8 mouse cellular contexts compared by ENCODE assay signal in the genomic region with DNA sequence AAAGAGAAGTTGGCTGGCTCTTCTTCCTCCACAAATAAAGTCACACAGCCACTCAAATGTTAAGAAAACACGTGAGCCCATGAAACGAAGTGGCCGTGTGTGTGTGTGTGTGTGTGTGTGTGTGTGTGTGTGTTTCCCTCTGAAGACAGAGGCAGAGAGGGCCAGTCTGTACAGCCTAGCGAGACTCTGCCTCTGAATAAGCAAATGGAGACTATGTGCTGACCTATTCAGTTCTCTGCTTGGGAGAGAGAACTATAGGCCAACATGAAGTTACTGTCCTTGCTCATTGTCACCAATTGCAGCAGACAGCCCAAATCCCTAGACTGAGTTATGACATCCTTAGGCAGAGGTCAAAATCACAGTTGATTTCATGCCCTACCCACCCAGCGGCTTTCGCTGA. TPM values are rescaled to one million over a fixed set of nuclear protein-coding genes. Genes with fewer than 3 reads are reported as not detected.
DNase-seq lines count a peak whose midpoint lies in the region; ATAC-seq and TF ChIP-seq lines count a peak whose summit lies in the region.

No protein-coding gene starts in this region.

- H3K27ac ChIP-seq in liver, adult 2 months (replicated peaks; ENCODE audit: insufficient read depth, low read depth, low read length): peak overlapping the region; percentile 85
- 0 out of 2 replicates have a peak overlapping the region, but pooled peaks have one; percentile 32 for H3K27ac ChIP-seq in forebrain, embryonic 11.5 days (ENCODE audit: low read depth, low read length)
- H3K27ac ChIP-seq in intestine, postnatal 0 days (ENCODE audit: low read depth, low read length): peak overlapping the region; percentile 69; the same call in 1 of the 2 replicates
- H3K27ac ChIP-seq in neural tube, embryonic 12.5 days: peak overlapping the region; percentile 47; the same call in 1 of the 2 replicates

- no peak for TF ChIP-seq CTCF in liver, adult 2 months (IDR thresholded peaks at IDR 0.05; ENCODE audit: low read depth, low read length)
- no peak for TF ChIP-seq CTCF in intestine, postnatal 0 days (IDR thresholded peaks at IDR 0.05; ENCODE audit: low read depth)

- peaks cover 20% of the 10 kb centered on the region for H3K4me1 ChIP-seq in liver, adult 2 months (ENCODE audit: control insufficient read depth, insufficient read depth, low read length)
- H3K4me1 ChIP-seq in forebrain, embryonic 11.5 days (replicated peaks; ENCODE audit: control insufficient read depth, insufficient read depth, low read length): no peaks in the 10 kb centered on the region
- no peaks in the 10 kb centered on the region for H3K4me1 ChIP-seq in intestine, postnatal 0 days (replicated peaks; ENCODE audit: control insufficient read depth, insufficient read depth, low read length)
- H3K4me1 ChIP-seq in neural tube, embryonic 12.5 days: no peaks in the 10 kb centered on the region

- peaks cover 4% of the 10 kb centered on the region for H3K36me3 ChIP-seq in liver, adult 2 months (ENCODE audit: control insufficient read depth, insufficient read depth, low read length)
- H3K36me3 ChIP-seq in forebrain, embryonic 11.5 days (ENCODE audit: control insufficient read depth, insufficient read depth, low read length): no peaks in the 10 kb centered on the region
- H3K36me3 ChIP-seq in intestine, postnatal 0 days (ENCODE audit: control insufficient read depth, insufficient read depth): no peaks in the 10 kb centered on the region
- H3K36me3 ChIP-seq in neural tube, embryonic 12.5 days: no peaks in the 10 kb centered on the region

- no peaks in the 10 kb centered on the region for H3K9me3 ChIP-seq in forebrain, embryonic 11.5 days (ENCODE audit: control insufficient read depth, low read length)
- H3K9me3 ChIP-seq in intestine, postnatal 0 days (ENCODE audit: control insufficient read depth): no peaks in the 10 kb centered on the region
- no peaks in the 10 kb centered on the region for H3K9me3 ChIP-seq in neural tube, embryonic 12.5 days

- H3K9ac ChIP-seq in liver, adult 2 months (ENCODE audit: low read depth, low read length): peak overlapping the region; percentile 54
- peak overlapping the region; percentile 74 for H3K9ac ChIP-seq in forebrain, embryonic 11.5 days (ENCODE audit: low read length)
- H3K9ac ChIP-seq in intestine, postnatal 0 days (ENCODE audit: low read depth, low read length): no peak overlapping the region
- peak overlapping the region; percentile 63; the same call in 1 of the 2 replicates for H3K9ac ChIP-seq in neural tube, embryonic 12.5 days

- peak; percentile 80 for DNase-seq in liver, adult 2 months (ENCODE audit: extremely low read depth, low read depth, low spot score)
- no peak for DNase-seq in liver
- no peak for DNase-seq in forebrain, embryonic 11.5 days (ENCODE audit: low spot score)
- DNase-seq in gastrocnemius, adult 8-10 months (ENCODE audit: low spot score in 2 of 2): no peak
- no peak for DNase-seq in frontal cortex, postnatal 25 days (ENCODE audit: low spot score in 2 of 2)
- no peak for DNase-seq in layer of hippocampus, adult 9-11 months

- no peak for TF ChIP-seq POLR2A in liver, adult 2 months (IDR thresholded peaks at IDR 0.05; ENCODE audit: extremely low read depth, insufficient read depth, low read length)

- H3K79me2 ChIP-seq in liver, adult 2 months (ENCODE audit: control insufficient read depth, insufficient read depth, low read length): no peaks in the 10 kb centered on the region; the same call in 1 of the 2 replicates

- H3K4me3 ChIP-seq in liver, adult 2 months (ENCODE audit: insufficient read depth, low read depth, low read length): peak overlapping the region; percentile 70
- H3K4me3 ChIP-seq in forebrain, embryonic 11.5 days (ENCODE audit: low read depth, low read length): peak overlapping the region; percentile 43
- H3K4me3 ChIP-seq in intestine, postnatal 0 days (ENCODE audit: low read depth, low read length): peak overlapping the region; percentile 43
- H3K4me3 ChIP-seq in neural tube, embryonic 12.5 days: peak overlapping the region; percentile 49

- H3K27me3 ChIP-seq in liver, adult 2 months (ENCODE audit: control insufficient read depth, insufficient read depth, low read length): no peaks in the 10 kb centered on the region
- no peaks in the 10 kb centered on the region for H3K27me3 ChIP-seq in forebrain, embryonic 11.5 days (ENCODE audit: control insufficient read depth, insufficient read depth, low read length)
- no peaks in the 10 kb centered on the region for H3K27me3 ChIP-seq in intestine, postnatal 0 days (replicated peaks; ENCODE audit: control insufficient read depth, insufficient read depth, low read length)
- H3K27me3 ChIP-seq in neural tube, embryonic 12.5 days (replicated peaks): no peaks in the 10 kb centered on the region

- ATAC-seq in forebrain, embryonic 11.5 days (replicated peaks; ENCODE audit: low FRiP score): peak; percentile 58
- ATAC-seq in intestine, postnatal 0 days: 0 out of 2 replicates have a peak, but pooled peaks have one; percentile 22
- peak; percentile 62 for ATAC-seq in neural tube, embryonic 12.5 days (ENCODE audit: low FRiP score, low read depth)

- peak overlapping the region; percentile 84 for H3K4me2 ChIP-seq in forebrain, embryonic 11.5 days (ENCODE audit: low read depth, low read length, severe bottlenecking)
- peak overlapping the region; percentile 73 for H3K4me2 ChIP-seq in intestine, postnatal 0 days (replicated peaks; ENCODE audit: low read depth)
- H3K4me2 ChIP-seq in neural tube, embryonic 12.5 days (replicated peaks): peak overlapping the region; percentile 79

- WGBS in liver, adult 2 months: 8% methylated on average over 6 of the region's 6 CpGs
- WGBS in forebrain, embryonic 11.5 days: 47% methylated on average over 6 of the region's 6 CpGs
- 25% methylated on average over 6 of the region's 6 CpGs for WGBS in intestine, postnatal 0 days
- 42% methylated on average over 6 of the region's 6 CpGs for WGBS in neural tube, embryonic 12.5 days

RNA-seq across cellular contexts. Expression of gene Ppp1r3c, which starts 0.6 kb away (rescaled TPM):
- 30.1 and 39.9 TPM in 2 replicates for total RNA-seq in liver, adult 2 months (2014; rRNA removed)
- polyA plus RNA-seq in liver, adult 2 months (2012; rRNA removed): 23.3 and 40.1 TPM in 2 replicates
- polyA plus RNA-seq in forebrain, embryonic 11.5 days (2014; fragmentation: Nextera tagmentation; extraction: Ambion mirVana): 2.0 and 2.1 TPM in 2 replicates
- polyA plus RNA-seq in intestine, postnatal 0 days (2015; fragmentation: Nextera tagmentation; extraction: Ambion mirVana): 3.6 and 4.0 TPM in 2 replicates
- polyA plus RNA-seq in neural tube, embryonic 12.5 days (2016; fragmentation: Nextera tagmentation; extraction: Ambion mirVana): 3.5 and 3.9 TPM in 2 replicates
- 100 to 1,000 TPM; 231 to 631 (median 418) TPM for total RNA-seq in gastrocnemius, adult 8-10 months (2022)

Comparison
In these comparisons a context has a peak if more than half of its experiments do, and no peak if none do; other contexts are left out.
1. H3K27ac ChIP-seq: peak in every context shown above with its lines; median percentile 85 in liver, adult 2 months; 69 in intestine, postnatal 0 days; 47 in neural tube, embryonic 12.5 days; 32 in forebrain, embryonic 11.5 days.